Mouse (Mus musculus) olfactory bulb, adult 2 months (tissue): ENCODE results near the gene Caprin2.

Source experiments
- CTCF ChIP-seq: fragments of 200-500 bp; IDR thresholded peaks from 2 replicates; pipeline ENCODE4 v1.5.1; 2012; ENCODE audit warnings: low read depth, mild to moderate bottlenecking, low read length, moderate library complexity; ENCODE audit not compliant: insufficient read depth
- POLR2A ChIP-seq: fragments of 200-500 bp; IDR thresholded peaks from 2 replicates; pipeline ENCODE4 v1.6.1; 2012; ENCODE audit warnings: mild to moderate bottlenecking, low read depth, low read length, moderate library complexity; ENCODE audit not compliant: insufficient read depth

- no peak for TF ChIP-seq CTCF
- no peak for TF ChIP-seq POLR2A
Measured at GRCm38 (mm10) chr6:148841760-148842159, 54.3 kb downstream of the Caprin2 start.
